Mouse (Mus musculus) left cerebral cortex, postnatal 36 days (tissue): ENCODE measurements at regions not wholly inside any gene's neighbourhood (a gene's known extent, or its start where the extent isn't known, plus 50 kb on each side); places are given as distances from the start of the nearest gene placed in this dataset.
A peak's percentile ranks its signal among the peaks of the same experiment; 100 is the strongest.

Experiments used
- DNase-seq, 2 experiments: peaks; one replicate each; pipeline ENCODE4 v3.0.0; 2021 to 2022; ENCODE audit warnings: low spot score in 2 of 2, mixed read lengths in 1 of 2
- intact Hi-C: fragments of 180-260 bp; cut with DNase I; formaldehyde crosslinking; loops from one replicate; pipeline ENCODE4 v1.15.1; 2025

DNA sequence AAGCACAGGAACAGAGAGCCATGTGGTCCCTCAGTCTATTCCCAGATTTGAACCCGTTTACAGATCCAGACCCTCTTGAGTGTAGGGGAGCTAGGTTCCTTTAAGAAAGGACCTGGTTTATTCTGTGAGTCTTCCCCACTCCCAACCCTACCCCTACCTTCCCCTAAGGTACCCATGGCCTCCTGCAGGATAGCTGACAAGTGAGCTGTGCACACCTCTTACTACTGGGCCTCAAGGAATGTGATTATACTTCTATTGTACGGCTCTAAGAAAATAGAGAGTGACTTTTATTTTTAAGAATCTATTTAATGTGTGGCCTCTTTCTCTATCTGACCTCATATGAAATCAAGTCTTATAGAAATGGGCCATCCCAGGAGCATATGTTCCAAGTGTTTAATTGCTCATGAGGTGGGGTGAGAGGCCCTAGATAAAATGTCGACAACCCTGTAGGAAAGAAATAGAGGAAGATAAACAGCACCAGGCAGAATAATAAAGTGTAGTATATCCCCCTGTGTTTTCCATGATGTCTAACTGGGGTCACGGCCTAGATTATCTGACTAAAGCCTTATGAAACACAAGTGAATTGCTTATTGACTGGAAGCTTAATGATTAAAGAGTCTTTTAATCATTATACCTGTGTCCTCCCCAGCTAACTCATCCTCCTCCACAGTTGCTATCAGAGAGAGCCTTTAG is 145.7 kb upstream of the Cdh5 start:
- intact Hi-C loops, result no loop called here
- no peak for DNase-seq

DNA sequence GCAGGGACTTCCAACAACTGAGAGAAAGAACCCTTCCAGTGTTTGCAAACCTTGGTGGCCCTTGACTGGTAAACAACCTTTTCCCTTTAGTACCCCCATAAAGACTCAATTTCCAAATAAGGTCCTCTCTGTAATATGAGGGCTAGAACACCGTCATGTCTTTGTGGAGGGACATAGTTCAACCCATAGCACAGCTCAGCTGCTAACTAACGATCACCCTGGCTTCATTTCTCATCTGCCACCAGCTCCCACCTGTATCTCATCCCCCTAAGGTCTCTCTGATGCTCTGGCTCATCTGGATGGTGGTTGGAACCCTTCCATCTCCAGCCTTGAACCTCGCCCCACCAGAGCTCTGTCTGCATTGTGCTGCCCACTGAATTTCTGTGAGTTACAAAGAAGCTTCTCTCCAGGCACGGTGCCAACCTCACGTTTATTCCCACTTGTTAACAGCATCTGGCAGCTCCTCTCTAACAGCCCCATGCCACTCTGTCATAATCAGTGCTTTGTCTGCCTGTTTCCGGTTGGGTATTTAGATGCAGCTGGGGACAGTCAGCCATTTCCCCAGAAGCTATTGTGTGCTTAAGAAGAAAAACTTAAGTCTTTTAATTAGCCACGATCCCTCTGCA is 137.0 kb upstream of the Cdh5 start:
- intact Hi-C loops, result no loop called here
- DNase-seq, result peak in 1 of 2 experiments; percentile 11

DNA sequence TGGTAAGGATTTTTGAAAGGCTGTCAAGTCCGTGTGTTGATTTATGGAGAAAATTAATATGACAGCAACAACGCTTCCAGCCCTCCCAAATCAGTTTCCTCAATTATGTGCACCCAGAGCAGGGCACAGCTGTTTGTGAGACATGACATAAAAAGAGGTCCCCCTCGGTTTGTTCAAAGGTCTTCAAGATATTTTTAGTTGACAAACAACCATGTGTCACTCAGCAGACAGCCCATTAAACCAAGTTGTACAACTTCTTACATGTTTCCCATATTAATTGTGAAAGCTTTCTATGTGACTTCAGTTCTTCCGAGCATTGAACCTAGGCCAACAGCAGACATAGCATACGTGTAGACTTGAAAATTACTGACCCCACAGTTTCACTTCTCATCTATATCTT is 131.5 kb upstream of the Cdh5 start:
- no peak for DNase-seq
- intact Hi-C loops, result no loop called here

DNA sequence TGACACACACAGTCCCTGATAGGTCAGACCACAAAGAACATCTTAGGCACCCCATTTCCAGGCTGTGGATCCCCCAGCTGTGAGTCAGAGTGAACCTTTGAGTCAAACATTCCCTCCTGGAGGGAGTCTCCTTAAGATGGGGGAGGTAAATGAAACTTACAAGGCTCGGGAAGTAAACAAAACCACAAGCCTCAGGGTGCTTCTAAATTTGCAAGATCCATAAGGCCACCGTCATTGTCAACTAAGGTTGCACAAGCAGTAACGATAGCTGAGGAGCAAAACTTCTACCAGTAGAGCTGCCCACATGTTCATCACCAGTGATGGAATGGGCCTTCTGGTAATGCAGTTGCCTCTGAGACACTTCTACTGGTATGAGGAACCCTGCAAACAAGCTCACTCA is 130.9 kb upstream of the Cdh5 start:
- intact Hi-C loops, result no loop called here
- DNase-seq, result no peak

- DNase-seq, result no peak
- intact Hi-C loops, result no loop called here
Observed at GRCm38 (mm10) chr8:103970966-103971365, 130.5 kb upstream of the Cdh5 start.

GRCm38 (mm10) chr8:103976488-103976887 is 124.9 kb upstream of the Cdh5 start:
- DNase-seq, result no peak
- intact Hi-C loops, result no loop called here

DNA sequence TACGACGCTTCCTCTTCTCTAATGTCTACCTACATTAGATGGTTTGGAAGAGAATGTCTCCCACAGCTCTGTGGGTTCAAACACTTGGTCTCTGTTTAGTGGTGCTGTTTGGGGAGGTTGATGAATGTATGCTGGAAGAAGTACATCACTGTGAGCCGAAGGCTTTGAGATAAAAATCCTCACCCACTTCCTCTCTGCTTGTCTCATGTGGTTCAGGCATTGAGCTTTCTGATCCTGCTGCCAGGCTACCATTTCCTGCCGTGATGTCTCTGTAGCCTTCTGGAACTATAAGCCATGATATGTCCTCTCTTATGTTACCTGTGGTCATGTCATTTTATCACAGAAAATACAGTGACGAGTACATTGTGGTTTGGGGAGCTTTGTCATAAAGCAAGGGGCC is 122.5 kb upstream of the Cdh5 start:
- no peak for DNase-seq
- intact Hi-C loops, result no loop called here

- intact Hi-C loops, result no loop called here
- no peak for DNase-seq
Observed at GRCm38 (mm10) chr8:103983860-103984594, 117.4 kb upstream of the Cdh5 start.

GRCm38 (mm10) chr8:103985640-103986039 is 115.8 kb upstream of the Cdh5 start:
- intact Hi-C loops, result no loop called here

DNA sequence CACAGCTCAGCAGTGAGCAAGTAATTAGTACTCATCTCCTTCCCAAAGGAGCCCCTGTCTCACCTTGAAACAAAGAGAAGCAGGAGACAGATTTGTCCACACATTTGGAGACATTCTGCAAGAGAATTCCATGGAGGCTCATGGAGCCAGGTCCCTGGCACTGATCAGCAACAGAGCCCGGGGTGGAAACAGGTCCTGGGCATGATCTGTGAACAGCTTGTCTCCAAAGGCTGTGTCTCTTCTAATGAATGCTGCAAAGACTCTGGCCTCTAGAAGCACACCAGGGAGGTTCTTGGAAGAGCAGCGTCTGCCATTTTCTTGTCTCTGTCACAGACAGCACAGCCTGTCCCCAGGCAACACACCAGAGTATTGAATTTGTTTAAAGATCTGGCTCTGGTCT is 107.5 kb upstream of the Cdh5 start:
- intact Hi-C loops, result no loop called here
- DNase-seq, result no peak

More at GRCm38 (mm10) chr8:103985640-103986039, 115.8 kb upstream of the Cdh5 start:
- DNase-seq, result no peak

- intact Hi-C loops, result no loop called here
- DNase-seq, result no peak
Observed at GRCm38 (mm10) chr8:103998143-103998542, 103.3 kb upstream of the Cdh5 start.

- intact Hi-C loops, result no loop called here
- DNase-seq, result no peak
Observed at GRCm38 (mm10) chr8:104007209-104007608, 94.2 kb upstream of the Cdh5 start.

- no peak for DNase-seq
- intact Hi-C loops, result no loop called here
Observed at GRCm38 (mm10) chr8:104008756-104009155, 92.7 kb upstream of the Cdh5 start.

DNA sequence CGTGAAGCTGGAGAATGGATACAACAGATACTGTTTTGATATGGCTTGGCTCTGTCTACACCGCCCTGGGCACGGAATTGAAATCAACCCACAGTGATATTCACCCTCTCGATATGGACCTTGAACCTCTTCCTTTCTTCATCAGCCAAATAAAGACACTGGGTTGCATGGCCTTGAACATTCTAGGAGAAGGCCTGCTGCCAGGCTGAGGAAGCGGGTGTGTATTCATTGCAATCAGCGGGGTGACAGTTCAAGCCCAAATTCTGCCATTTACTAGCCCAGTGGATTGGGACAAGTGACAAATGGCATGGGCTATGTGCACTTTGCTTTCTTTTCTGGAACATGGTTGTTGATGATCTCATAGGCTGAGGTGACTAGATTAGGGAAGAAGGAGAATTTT is 92.1 kb upstream of the Cdh5 start:
- no peak for DNase-seq
- intact Hi-C loops, result no loop called here

DNA sequence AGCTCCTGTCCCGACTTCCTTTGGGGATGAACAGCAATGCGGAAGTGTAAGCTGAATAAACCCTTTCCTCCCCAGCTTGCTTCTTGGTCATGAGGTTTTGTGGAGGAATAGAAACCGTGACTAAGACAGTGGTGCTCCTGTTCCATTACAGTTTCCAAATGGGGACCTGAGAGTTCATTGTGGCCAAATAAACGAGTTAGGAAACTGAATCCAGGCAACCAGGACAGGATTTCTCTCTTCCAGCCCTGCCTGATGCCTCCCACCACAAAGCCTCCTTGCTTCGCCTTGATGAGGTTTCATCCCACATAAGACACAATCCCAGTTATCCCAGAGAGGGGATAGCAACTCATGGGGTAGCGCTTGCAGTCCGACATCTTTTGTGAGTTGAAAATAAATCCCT is 79.2 kb upstream of the Cdh5 start:
- DNase-seq, result no peak
- intact Hi-C loops, result loop anchor here (10.0 kb wide), 1 partner anchor 1517 kb away; no protein-coding TSS in a partner anchor

- peak; percentile 65 to 67 for DNase-seq
- intact Hi-C loops, result loop anchor here (10.0 kb wide), 1 partner anchor 1518 kb away; no protein-coding TSS in a partner anchor
Observed at GRCm38 (mm10) chr8:104022691-104023509, 78.5 kb upstream of the Cdh5 start.

DNA sequence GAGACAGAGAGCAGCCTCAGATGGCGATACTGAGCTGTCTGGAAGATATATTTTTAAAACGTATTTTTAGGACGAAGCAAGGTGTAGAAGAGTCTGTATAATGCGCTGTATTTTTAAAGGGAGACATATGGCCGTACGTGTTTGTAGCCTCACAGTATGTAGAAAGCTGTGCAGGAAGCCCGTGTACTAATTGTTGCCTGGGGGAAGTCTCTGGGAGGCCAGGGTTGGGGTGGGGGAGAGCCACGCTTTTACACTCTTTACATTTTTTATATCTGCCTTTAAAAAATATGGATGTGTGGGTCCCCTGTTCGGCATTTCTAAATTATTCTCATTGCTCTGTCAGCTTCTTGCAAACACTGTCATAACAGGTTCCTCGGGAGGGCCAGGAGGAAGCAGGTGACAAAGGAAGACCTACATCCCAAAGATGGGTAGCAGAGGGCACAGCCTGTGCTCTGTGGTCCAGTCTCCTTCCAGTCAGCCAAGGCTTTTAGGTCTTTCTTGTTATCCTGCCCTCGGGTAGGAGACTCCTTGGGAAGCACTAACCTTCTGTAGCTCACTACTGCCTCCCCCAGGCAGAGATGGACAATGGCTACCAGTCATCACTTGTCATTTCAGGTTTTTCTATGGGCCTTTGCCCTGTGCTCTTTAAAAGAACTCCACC is 74.1 kb upstream of the Cdh5 start:
- DNase-seq, result peak; percentile 63 to 70
- intact Hi-C loops, result loop anchor here (1.0 to 10.0 kb wide), 3 partner anchors 176 to 1522 kb away; no protein-coding TSS in a partner anchor

DNA sequence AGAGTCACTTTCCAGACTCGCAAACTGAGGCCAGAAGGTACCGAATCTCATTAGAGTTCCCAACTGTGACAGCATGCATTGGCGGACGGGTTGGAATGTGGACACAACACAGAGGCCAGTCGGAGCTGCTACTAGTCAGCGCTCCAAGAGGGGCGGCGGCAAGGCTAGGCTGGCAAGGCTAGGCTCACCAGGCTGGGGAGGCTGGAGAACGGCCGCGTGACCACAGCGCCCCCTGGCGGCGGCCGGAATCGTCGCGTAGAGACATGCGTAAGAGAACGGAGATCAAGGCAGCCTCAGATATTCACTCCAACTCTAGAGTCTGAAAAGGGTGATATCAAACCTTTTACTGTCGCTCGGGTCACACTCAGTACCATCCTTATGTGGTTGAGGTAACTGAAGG is 72.8 kb upstream of the Cdh5 start:
- intact Hi-C loops, result loop anchor here (2.0 to 10.0 kb wide), 3 partner anchors 446 to 1524 kb away; partner anchors contain the start of gene Cdh11
- peak; percentile 76 to 83 for DNase-seq

DNA sequence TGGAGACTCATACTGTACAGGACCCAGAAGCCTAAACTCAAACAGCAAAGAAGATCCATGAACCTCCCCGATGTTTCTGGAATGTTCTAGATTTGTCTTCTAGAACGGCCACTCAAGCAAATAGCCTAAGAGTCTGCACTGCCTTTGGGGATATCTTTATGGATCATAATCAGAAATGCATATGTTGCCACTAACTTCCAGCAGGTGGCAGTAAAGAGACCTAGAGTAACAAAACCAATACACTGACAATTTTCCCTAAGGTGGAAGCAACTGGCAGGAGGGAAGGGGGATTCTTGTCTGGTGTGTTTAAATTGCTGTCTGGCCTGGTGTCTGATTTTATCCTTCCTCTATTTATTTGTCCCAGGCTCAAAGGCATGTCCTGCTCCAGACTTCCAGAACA is 69.2 kb upstream of the Cdh5 start:
- no peak for DNase-seq

More for the DNA sequence above, 69.2 kb upstream of the Cdh5 start:
- intact Hi-C loops, result no loop called here
